Mouse (Mus musculus): ENCODE data around the gene Rspry1.

Rspry1 gene

DNA sequence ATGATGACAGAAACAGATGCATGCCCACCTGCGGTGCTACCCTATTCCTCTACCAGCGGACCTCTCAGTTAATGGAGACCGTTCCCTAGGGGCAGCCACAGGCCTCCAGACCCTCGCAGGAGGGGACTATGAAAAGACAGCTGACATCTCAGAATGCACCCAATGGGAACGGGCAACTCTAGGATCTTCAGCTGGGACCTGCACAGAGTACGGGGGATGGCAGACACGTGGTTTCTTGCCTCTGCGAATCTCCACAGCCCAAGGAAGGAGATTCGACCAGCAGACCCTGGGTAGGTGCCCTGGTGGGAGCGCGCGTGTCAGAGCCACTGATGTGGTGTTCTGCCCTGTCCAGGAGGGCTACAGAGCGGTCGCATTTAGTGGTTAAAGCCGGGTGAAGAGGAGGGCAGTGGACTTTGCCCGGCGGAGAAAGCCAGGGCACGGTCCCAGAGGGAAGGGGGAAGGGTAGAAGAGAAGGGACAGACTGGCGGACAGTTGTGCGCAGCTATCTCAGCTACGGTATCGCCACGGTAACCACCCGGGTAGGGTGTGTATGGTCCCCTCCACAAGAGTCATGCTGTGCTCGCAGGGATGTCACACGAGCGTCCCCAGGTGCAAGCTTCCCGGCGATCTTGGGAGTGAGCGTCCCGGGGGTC, 93.7 kb downstream of the Rspry1 start:
- no peak for DNase-seq

DNA sequence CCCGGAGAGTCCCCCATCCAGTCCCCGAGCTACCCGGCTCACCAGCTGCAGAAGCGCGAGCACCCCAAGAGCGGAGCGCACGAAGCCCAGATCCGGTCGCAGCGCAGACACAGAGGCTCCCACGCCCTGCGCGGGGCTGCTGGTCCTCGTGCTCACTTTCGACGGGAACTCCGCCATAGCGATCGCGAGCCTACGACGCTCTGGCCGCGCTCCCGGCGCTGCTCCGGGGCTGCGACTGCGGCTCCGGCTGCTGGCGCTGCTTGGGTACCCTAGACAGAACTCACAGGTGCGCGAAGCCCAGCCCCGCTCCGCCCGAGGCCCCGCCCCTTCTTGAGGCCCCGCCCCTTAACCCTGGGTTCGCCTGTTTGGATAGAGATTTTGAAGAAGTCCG, 94.3 kb downstream of the Rspry1 start, which contains the start of gene Pllp:
TSS of gene Pllp (minus strand) at position 285 of the 391 bp plus-strand sequence.
- peak; percentile 42 to 55 for DNase-seq

DNA sequence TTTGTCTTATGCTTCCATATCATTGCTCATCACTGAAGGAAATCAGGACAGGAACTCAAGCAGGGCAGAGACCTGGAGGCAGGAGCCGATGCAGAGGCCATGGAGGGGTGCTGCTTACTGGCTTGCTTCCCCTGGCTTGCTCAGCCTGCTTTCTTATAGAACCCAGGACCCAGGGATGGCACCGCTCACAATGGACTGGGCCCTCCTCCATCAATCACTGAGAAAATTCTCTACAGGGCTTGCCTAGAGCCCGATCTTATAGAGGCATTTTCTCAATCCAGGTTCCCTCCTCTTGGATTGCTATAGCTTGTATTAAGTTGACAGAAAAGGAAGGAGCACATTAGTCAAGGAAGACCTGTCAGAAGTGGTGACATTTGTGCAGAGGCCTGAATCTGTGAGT, 94.8 kb downstream of the Rspry1 start:
- DNase-seq, result no peak

DNA sequence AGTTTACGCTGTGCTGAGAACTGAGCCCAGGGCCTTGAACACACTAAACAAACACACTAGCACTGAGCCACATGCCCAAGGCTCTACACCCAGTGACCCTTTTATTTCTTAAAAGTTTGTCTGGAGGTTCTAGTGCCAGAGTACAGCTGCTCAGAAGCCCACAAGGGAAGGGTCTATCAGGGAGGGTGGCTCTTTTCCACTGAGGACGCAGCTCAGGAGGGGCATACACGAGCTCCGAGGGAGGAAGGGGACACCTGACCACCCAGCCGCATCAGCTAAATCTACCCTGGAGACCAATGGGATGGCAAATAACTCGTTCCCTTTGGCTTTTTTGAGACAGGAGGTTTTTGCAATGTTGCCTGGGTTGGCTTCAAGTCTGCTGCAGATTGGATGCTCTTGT, 96.2 kb downstream of the Rspry1 start:
- DNase-seq, result peak in 1 of 2 experiments; percentile 1

DNA sequence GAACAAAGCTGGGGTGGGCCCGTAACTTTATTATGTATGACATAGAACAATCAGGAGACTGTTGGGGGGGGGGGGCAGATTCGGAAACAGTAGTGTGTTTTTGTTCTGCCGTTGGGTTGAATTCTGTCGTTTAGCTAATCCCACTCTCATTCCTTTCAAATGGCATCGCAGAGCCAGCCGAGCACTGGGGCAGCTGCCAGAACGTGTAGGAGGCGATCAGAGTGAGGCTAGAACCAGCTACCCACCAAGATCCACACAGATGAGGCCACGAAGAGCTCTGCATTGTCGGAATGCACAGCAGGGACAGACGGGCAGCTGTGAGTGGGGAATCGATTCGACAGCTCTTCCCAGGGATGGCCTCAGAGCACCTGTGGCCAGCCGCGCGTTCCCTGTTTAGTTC, 97.6 kb downstream of the Rspry1 start:
- no peak for DNase-seq

DNA sequence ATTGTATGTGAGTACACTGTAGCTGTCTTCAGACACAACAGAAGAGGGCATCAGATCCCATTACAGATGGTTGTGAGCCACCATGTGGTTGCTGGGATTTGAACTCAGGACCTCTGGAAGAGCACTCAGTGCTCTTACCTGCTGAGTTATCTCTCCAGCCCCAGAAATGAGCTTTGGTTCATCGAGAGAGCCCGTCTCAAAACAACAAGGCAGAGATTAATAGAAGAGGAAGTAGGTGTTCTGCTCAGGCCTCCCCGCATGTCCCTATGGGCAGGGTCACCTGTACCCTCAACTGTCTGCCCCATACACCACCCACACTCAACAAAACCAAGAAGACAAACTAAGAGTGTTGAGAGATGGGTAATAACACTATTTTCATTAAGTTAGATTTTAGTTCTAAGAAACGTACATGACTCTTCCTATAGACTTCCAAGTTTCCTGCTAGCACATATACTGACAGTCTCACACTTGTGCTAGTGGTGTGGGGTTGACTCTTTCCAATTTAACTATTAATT, 98.7 kb downstream of the Rspry1 start:
- no peak for DNase-seq

DNA sequence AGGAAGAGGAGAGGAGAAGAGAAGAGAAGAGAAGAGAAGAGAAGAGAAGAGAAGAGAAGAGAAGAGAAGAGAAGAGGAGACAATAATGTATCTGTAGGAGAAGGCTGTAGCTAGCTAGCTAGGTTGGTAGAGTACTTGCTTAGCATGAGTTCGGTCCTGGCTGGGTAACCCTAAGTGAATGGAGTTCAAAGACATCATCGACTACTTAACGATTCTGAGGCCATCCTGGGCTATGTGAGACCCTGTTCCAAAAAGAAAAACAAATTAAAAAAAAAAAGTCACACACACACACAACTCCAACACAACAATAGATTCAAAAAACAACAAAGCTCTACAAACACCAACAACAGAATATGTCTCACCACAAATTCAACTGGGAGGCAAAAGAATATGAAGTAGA, 100.4 kb downstream of the Rspry1 start:
- DNase-seq, result no peak

DNA sequence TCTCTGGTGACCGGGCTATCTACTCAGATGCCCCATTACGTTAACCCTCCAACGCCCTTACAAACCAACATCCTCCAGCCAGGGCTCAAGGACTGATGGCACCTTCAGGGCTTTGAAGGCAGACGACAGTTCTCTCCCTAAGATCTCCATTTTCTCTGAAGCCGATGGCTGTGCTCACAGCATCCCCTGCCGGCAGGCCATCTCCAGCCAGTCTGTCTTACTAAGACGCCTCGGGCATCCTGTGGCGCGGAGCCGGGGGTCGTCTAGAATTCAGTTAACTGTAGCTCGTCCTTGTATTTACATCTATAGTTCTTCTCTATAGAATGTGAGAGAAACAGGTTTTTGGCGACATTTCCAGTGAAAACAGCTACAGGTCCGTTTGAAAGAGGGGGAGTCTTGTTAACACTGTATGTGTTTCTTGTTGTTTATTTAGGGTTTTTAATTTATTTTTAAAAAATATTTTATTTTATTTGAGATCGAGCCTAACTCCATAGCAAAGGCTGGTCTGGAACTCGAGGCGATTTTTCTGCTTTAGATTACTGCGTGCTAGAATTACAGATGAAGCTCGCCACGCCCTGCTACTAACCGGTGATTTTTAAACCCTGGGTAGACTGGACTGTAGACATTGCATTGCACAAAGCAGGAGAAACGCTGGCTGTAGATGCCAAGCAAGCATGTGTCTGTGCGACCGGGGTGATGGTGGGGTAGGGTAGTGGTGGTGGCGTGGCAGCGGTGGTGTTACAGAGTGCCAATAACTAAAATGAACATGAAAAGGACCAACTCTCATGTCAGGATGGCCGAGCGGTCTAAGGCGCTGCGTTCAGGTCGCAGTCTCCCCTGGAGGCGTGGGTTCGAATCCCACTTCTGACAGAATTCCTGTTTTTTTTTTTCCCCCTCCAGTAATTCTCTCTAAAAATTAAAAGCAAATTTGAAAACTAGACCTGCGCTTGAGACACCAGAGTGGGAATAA, 101.4 kb downstream of the Rspry1 start:
- DNase-seq, result peak; percentile 76

DNA sequence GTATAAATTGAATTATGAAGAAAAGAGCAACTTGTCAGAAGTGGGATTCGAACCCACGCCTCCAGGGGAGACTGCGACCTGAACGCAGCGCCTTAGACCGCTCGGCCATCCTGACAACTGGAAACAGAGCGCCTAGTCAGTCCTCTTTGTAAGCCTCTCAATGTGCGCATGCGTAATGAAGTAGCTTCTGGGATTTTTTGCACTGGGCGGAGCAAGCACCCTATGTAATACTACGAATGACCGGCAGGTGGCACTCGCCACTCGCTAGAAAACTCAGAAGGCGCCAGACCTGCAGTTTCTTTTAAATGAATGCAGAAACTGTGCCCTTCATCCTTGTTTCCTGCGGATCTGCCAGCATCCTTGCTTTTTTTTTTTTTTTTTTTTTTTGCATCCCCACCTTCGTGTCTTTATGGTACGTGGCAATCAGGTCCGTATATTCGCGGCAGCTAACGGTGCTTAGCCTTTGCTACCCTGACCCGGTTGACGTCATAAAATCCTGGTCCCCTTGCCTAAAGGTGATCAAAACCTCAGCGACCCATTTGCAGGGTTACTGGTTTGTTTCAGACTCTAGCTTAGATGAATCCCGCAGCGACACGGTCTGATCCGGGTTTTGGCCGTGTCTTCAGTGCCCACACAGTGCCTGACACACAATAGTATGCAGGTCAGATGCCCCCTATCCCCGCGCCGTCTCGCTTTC, 102.4 kb downstream of the Rspry1 start:
- DNase-seq, result peak; percentile 99 to 100

DNA sequence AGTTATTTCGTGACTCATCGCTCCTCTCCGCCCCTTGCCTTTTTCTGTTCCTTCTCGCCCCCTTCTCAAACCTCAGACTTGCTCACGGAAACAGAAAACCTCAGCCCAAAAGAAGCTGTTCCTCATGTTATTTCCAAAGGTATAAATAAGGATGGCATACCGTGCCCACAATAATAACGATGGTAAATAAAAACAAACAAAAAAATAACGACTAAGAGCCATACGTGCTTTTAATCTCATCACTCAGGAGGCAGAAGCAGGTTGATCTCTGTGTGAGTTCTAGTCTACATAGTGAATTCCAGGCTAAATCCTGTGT, 102.9 kb downstream of the Rspry1 start:
- no peak for DNase-seq

DNA sequence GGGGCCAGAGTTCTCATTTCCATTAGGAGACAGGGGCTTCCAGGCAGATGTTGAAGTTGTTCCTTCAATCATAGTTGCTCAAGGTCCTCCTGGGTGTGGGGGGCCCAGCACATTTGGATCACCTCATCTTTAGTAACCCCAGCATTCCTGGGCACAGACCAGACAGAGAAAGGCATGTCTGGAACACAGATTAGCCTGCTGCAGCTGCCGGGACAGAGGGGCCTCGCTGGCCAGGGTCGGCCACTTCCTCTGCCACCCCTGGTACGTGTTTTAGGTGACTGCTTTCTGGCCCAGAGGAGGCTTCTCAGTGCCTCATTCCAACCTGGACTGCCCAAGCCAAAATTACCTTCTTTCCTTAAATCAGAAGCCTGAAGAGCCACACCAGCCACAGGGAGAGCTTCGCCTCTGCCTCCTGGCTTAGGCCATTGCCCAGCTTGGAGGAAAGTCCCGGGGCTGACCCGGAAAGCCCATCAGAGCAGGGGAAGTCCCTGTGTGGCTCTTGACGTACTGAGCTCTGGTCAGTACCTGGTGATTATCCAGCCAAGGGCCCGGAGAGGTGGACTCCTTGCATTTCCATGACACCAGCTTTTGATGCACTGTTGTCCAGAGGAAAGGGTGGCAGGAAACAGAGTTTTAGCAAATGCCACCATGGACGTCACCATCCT, 104.0 kb downstream of the Rspry1 start:
- no peak for DNase-seq

DNA sequence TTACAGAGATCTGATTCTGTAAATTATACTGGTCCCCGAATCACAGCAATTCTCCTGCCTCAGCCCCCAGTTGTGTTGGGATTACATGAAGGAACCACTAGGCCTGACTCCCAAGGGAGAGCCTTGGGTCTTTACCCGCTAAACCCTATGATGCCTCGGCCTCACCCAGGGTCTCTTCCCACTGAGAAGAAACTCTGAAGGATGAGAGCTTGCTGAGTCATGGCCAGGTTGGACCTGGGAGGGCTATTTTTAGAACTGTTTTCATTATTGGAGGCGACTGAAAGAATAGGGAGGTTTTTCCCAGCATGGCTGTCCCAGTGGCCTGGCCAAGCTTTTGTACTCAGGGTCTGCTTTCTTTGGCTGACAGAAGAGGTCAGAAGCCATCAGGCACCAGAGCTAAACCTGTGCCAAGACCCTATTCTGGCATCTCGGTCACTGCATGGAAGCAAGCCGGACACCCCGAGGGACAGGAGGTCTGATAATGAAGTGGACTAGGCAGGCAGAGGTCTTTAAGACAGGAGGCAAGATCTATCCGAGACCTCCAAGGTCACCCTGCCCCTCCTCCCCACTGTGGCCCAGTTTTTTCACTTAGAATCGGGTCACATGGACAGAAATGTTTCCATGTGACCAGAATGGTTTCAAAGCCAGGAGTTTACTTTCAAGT, 105.1 kb downstream of the Rspry1 start:
- DNase-seq, result peak in 1 of 2 experiments; percentile 15

Data from cerebellum, postnatal 14 days (tissue).